Mouse (Mus musculus): Measurements from ENCODE around the gene Fastk. TPM values are rescaled to one million over a fixed set of nuclear protein-coding genes. Genes with fewer than 3 reads are reported as not detected.

Gene Fastk
- total RNA-seq (2021), result 100 to 1,000 TPM; 127 to 130 TPM
- long read RNA-seq, experiment 1, transcript Fastk-201 (10 exons, 1,893 nt), result major isoform, 62 of 165 reads
- long read RNA-seq, experiment 1, transcript Fastk-213 (9 exons, 2,552 nt), result minor isoform, 11 of 165 reads
- long read RNA-seq, experiment 1, partial matches to known transcripts, result 16 of 165 reads
- long read RNA-seq, experiment 1, other reads (novel, unspliced or antisense), result 72 of 165 reads
- long read RNA-seq, experiment 2, transcript Fastk-201 (10 exons, 1,893 nt), result major isoform, 88 of 213 reads
- long read RNA-seq, experiment 2, transcript Fastk-213 (9 exons, 2,552 nt), result minor isoform, 18 of 213 reads
- long read RNA-seq, experiment 2, partial matches to known transcripts, result 19 of 213 reads
- long read RNA-seq, experiment 2, other reads (novel, unspliced or antisense), result 83 of 213 reads

- H3K4me3 ChIP-seq, result peak within 1 kb of the TSS; percentile 77
- DNase-seq (ENCODE audit: low spot score in 2 of 2), result peak; percentile 95
- peak within 1 kb of the TSS; percentile 97 for H3K27ac ChIP-seq
- TF ChIP-seq CTCF (conservative IDR thresholded peaks at IDR 0.05), result no peak
Observed at GRCm38 (mm10) chr5:24444746-24445427, at the start of gene Fastk. Gene Fastk, minus strand, starts transcription at chr5:24445287.

DNA sequence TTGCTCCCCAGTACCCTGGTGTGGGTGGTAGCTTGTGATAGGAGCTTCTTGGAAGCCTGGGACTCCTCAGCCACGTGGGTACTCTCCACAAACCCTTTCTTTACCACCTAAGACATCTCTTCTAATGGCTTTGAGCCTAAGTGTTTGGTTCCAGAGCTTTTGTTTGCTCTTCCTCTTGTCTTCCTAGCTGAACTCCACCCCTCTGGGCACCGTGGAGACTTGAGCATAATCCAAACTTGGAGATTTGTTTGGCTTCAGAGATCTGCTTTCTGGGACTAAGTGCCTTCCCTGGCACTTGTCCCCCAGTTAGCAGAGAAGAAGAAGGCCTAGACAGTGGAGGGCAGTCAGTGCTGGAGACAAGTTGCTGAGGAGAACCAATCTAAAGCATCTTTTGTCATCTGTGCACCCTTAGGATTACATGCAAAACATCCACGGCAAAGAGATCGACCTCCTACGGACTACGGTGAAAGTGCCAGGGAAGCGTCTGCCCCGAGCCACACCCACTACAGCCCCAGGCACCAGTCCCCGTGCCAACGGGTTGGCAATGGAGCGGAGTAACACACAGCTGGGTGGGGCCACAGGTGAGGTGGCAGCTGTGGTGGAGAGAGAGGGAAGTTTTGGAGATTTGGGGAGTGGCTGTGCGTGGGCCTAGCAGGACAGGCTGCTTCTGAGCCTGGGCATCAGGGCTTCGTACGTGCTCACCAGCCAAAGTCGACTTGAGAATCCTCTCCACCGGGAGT, 47.6 kb upstream of the Fastk start:
- TF ChIP-seq CTCF (conservative IDR thresholded peaks at IDR 0.05), result no peak
- Histone ChIP-seq H3K27ac (no peak overlapping the region), H3K4me3 (no peak overlapping the region)
- no peak for DNase-seq (ENCODE audit: low spot score in 2 of 2)

GRCm38 (mm10) chr5:24490413-24490920, 45.4 kb upstream of the Fastk start:
- no peak for DNase-seq (ENCODE audit: low spot score in 2 of 2)
- no peak overlapping the region for H3K4me3 ChIP-seq
- no peak for TF ChIP-seq CTCF (conservative IDR thresholded peaks at IDR 0.05)
- H3K27ac ChIP-seq, result no peak overlapping the region

DNA sequence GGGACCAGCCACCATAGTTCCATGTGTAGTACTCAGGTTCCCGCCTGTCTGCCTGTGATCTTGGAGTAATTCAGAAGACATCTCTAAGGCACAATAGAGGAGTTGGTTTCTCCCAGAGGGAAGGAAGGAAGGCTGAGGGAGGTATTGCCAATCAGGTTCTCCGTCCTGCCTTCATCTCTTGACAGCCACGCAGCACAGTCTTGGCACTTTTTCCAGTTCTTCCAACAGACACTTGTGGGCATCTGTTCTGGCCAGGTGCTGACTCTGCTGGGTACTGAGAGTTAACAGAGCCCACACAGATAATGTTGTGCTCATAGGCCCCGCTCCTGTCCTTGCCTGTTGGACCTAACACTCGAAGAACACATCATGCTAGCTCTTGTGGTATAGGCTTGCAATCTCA, 41.7 kb upstream of the Fastk start:
- Histone ChIP-seq H3K4me3 (no peak overlapping the region), H3K27ac (peak overlapping the region; percentile 70)
- DNase-seq (ENCODE audit: low spot score in 2 of 2), result no peak
- TF ChIP-seq CTCF (conservative IDR thresholded peaks at IDR 0.05), result no peak

- peak; percentile 96 for TF ChIP-seq CTCF (conservative IDR thresholded peaks at IDR 0.05)
- peak; percentile 88 to 93 for DNase-seq (ENCODE audit: low spot score in 2 of 2)
- Histone ChIP-seq H3K4me3 (no peak overlapping the region), H3K27ac (peak overlapping the region; percentile 70)
Observed at GRCm38 (mm10) chr5:24486097-24486496, 41.0 kb upstream of the Fastk start.

DNA sequence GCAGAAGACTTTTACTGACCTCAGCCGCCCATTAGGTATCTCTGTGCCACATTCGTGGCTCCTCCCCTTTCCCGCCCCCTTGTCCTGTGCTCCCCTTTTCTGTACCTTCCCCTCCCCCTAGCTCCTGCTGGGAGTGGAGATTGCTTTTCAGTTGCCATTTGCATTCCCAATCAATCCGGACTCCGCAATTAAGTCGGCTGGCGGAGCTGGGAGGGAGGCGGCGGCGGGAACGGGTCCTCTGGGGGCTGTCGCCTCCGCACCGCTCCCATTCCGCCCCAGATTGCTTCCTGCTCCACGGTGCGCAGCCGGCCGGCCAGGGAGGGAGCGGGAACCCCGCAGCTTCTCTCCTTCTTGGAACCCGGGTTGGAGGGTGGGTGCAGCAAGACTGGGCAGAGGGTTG, 39.9 kb upstream of the Fastk start:
- Histone ChIP-seq H3K27ac (peak overlapping the region; percentile 64; the same call in 1 of the 2 replicates), H3K4me3 (peak overlapping the region; percentile 8; the same call in 1 of the 2 replicates)
- peak in 1 of 2 experiments; percentile 37 for DNase-seq (ENCODE audit: low spot score in 2 of 2)
- TF ChIP-seq CTCF (conservative IDR thresholded peaks at IDR 0.05), result no peak

GRCm38 (mm10) chr5:24483326-24483725, 38.2 kb upstream of the Fastk start:
- Histone ChIP-seq H3K27ac (no peak overlapping the region), H3K4me3 (no peak overlapping the region)
- TF ChIP-seq CTCF (conservative IDR thresholded peaks at IDR 0.05), result peak; percentile 79
- peak; percentile 58 to 68 for DNase-seq (ENCODE audit: low spot score in 2 of 2)

DNA sequence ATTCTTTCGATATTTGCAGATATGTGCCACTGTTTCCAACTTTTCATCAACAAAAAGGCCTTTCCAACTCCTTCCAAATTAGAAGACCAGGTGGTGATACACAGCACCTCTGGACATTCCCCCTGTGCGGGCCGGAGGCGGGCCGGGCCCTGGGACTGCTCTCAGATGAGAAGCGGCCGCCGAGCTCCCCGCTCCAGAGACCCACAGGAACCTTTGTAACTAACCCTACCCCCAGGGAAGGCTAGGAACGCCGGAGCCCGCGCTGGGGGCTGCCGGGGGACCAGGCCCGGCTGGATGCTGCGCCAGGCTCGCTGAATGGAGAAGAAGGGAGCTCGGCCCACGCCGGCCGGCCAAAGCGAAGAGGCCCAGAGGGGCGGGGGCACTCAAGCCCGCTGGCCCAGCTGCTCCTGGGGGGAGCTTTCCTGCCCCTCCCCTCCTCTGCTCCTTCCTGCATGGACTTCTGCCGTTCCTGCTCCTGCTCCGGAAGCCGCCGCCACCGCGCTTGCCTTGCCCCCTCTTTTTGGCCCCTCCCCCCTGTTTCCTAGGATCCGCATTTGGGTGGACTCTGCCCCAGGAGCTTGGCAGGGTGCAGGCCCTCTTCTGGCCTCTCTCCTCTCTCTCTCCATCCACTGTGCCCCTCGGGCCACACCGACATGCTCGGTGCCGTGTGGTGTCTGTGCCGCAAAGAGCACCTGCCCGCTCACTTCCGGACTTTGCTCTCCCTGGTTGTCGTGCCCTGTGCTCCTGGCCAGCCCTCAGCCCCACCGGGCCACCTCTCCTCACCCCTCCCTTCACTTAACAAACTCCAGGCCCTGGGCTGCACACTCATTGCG, 37.4 kb upstream of the Fastk start:
- H3K4me3 ChIP-seq, result no peak overlapping the region
- no peak for TF ChIP-seq CTCF (conservative IDR thresholded peaks at IDR 0.05)
- DNase-seq (ENCODE audit: low spot score in 2 of 2), result no peak
- peak overlapping the region; percentile 10; the same call in 1 of the 2 replicates for H3K27ac ChIP-seq

DNA sequence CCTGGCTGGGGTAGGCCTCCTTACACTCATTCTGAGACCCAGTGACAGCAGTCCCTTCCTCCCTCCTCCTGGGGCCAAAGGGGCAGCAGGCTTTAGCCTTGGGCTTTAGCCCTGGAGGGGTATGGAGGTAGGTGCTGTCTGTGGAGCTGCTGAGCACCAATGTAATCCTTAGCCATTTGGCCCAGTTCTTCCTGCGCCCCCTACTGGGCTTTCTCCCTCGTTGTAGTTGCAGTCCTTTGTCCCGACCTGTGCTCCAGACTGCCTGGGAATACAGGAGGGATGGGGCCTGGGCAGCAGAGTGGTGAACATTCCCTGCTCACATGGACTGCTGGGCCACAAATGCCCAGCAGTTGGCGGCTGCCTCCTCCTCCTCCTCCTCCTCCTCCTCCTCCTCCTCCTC, 36.6 kb upstream of the Fastk start:
- peak; percentile 84 for TF ChIP-seq CTCF (conservative IDR thresholded peaks at IDR 0.05)
- DNase-seq (ENCODE audit: low spot score in 2 of 2), result peak; percentile 50 to 71
- Histone ChIP-seq H3K27ac (peak overlapping the region; percentile 29; the same call in 1 of the 2 replicates), H3K4me3 (no peak overlapping the region)

GRCm38 (mm10) chr5:24477909-24478308, 32.8 kb upstream of the Fastk start:
- Histone ChIP-seq H3K4me3 (no peak overlapping the region), H3K27ac (no peak overlapping the region)
- no peak for TF ChIP-seq CTCF (conservative IDR thresholded peaks at IDR 0.05)
- no peak for DNase-seq (ENCODE audit: low spot score in 2 of 2)

DNA sequence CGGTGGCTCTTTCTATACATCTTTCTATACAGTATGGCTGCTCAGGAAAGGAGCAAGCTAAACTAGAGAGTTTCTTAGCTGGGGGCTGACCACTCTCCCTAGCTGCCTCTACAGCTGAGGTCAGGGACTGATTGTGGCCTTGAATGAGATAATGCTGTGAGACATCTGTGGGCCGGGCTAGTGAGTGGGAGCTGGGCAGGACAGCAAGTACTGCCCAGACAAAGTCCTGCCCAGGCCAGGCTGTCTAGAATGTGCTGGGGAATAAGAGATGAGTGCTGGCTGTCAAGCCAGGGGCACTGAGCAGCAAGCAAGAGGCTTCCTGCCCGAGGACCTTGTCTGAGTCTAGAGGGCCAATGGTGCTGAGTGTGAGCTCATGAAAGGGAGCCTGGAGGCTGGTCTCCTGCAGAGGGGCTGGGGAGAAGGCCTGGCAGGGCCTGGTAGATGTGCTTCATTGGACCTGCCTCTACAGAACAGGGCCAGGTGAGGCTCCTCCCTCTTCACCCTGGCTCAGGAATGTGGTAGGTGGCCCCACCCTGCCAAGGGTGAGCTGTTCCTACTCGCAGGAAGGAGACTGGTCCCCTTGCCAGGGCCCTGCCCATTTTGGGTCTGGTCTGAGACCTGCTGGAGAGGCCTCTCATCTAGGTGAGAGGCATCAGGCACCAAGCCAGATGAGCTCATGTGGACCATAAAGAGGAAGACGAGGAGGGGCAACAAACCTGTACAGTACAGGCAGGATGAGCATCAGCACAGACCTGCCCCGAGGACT, 30.6 kb upstream of the Fastk start:
- no peak overlapping the region for H3K27ac ChIP-seq
- DNase-seq (ENCODE audit: low spot score in 2 of 2), result no peak

More for the DNA sequence above, 30.6 kb upstream of the Fastk start:
- H3K4me3 ChIP-seq, result peak overlapping the region; percentile 51; the same call in 1 of the 2 replicates
- TF ChIP-seq CTCF (conservative IDR thresholded peaks at IDR 0.05), result no peak

Measured in layer of hippocampus, adult 2 months (tissue).